28 mouse cellular contexts compared by ENCODE assay signal in the genomic region with DNA sequence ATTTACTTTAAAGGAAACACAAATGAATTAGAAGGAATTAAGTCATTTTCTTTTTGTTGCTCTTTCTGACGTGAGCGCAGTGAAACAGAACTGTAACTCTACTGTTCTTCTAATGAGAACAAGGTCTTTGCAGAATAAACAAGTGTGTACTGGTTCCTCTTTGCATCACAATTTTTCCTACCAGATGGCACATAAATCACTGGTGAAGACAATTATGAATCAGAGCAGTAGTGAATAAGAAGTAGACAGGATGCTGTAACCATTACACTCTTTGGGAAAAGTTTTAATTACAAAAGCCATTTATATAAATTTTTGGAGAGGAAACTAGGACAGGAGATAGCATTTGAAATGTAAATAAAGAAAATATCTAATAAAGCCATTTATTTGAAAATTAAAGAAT. TPM values are rescaled to one million over a fixed set of nuclear protein-coding genes. Genes with fewer than 3 reads are reported as not detected.
DNase-seq lines count a peak whose midpoint lies in the region; ATAC-seq and TF ChIP-seq lines count a peak whose summit lies in the region.
"Had no signal": no experiment of that assay in that cellular context is flagged by ENCODE, and none has a peak within 500 bp of the region (broad histone marks: within the 10 kb centered on the region; RNA-seq: fewer than 3 reads in every experiment).

No protein-coding gene starts in this region.

- H3K4me3 ChIP-seq in gastrocnemius, adult 2 months: no peak overlapping the region; the same call in 1 of the 2 replicates
- H3K4me3 ChIP-seq in myocyte: no peak overlapping the region
- H3K4me3 ChIP-seq: embryonic facial prominence, embryonic 12.5 days; embryonic facial prominence, embryonic 15.5 days; erythroblast, embryonic 14.5 days; forebrain, embryonic 12.5 days; forebrain, embryonic 15.5 days; heart, embryonic 13.5 days; hindbrain, embryonic 10.5 days; hindbrain, embryonic 13.5 days; intestine, embryonic 15.5 days had no signal

- intact Hi-C loops in gastrocnemius, adult 2 months (cut with DNase I): no loop called here
- intact Hi-C loops in heart, postnatal 14 days (cut with DNase I): no loop called here

- no peak for TF ChIP-seq POLR2A in myocyte (IDR thresholded peaks at IDR 0.05; ENCODE audit: insufficient read length, low read depth)

- no peaks in the 10 kb centered on the region for H3K27me3 ChIP-seq in myocyte (ENCODE audit: control insufficient read depth, insufficient read depth, insufficient read length)
- H3K27me3 ChIP-seq: embryonic facial prominence, embryonic 12.5 days; embryonic facial prominence, embryonic 15.5 days; forebrain, embryonic 12.5 days; forebrain, embryonic 15.5 days; heart, embryonic 13.5 days; hindbrain, embryonic 13.5 days; intestine, embryonic 15.5 days had no signal

- H3K36me3 ChIP-seq in myocyte (ENCODE audit: control insufficient read depth, insufficient read depth): peaks cover 8% of the 10 kb centered on the region
- H3K36me3 ChIP-seq: embryonic facial prominence, embryonic 15.5 days; forebrain, embryonic 12.5 days; forebrain, embryonic 15.5 days; intestine, embryonic 15.5 days had no signal

- DNase-seq in gastrocnemius, adult 2 months: no peak
- no peak for DNase-seq in gastrocnemius, adult 8-10 months (ENCODE audit: low spot score in 2 of 2)
- peak; percentile 80 for DNase-seq in 3T3-L1 (ENCODE audit: low read depth, low spot score)
- DNase-seq in Muller cell, postnatal 12 days (ENCODE audit: inconsistent ontology term): peak; percentile 47
- no peak for DNase-seq in right cerebral cortex, postnatal 14 days
- DNase-seq in heart, postnatal 14 days: no peak
- DNase-seq: adrenal gland, postnatal 10 days; adrenal gland, postnatal 36 days; cerebellum, adult 11 months; cerebellum, adult 2 months; cerebellum, adult 9-11 months; cerebellum, postnatal 25 days; gastrocnemius, postnatal 14 days; heart, adult 11 months; kidney, adult 11 months had no signal

- peaks cover 70% of the 10 kb centered on the region for H3K79me2 ChIP-seq in myocyte (ENCODE audit: control insufficient read depth, insufficient read depth)

- no peak for TF ChIP-seq CTCF in gastrocnemius, adult 2 months (IDR thresholded peaks at IDR 0.05)

- H3K4me2 ChIP-seq in myocyte (ENCODE audit: low read depth): peak overlapping the region; percentile 36
- H3K4me2 ChIP-seq: embryonic facial prominence, embryonic 12.5 days; embryonic facial prominence, embryonic 15.5 days; forebrain, embryonic 12.5 days; forebrain, embryonic 15.5 days; heart, embryonic 13.5 days; hindbrain, embryonic 13.5 days; intestine, embryonic 15.5 days had no signal

- no peak for ATAC-seq in activated CD4-positive, CD25-positive, alpha-beta regulatory T cell, adult 4 months
- ATAC-seq: CD4-positive, CD25-positive, alpha-beta regulatory T cell, adult 4 months; forebrain, embryonic 15.5 days; hindbrain, embryonic 16.5 days; intestine, embryonic 15.5 days had no signal

- H3K27ac ChIP-seq in gastrocnemius, adult 2 months: peak overlapping the region; percentile 36; the same call in 1 of the 2 replicates
- H3K27ac ChIP-seq: embryonic facial prominence, embryonic 12.5 days; embryonic facial prominence, embryonic 15.5 days; forebrain, embryonic 12.5 days; forebrain, embryonic 15.5 days; heart, embryonic 13.5 days; hindbrain, embryonic 10.5 days; hindbrain, embryonic 13.5 days; intestine, embryonic 15.5 days had no signal

- no peak overlapping the region for H3ac ChIP-seq in myocyte (ENCODE audit: control insufficient read depth, insufficient read length)

TF ChIP-seq in myocyte, 11 proteins besides CTCF, POLR2A, EP300 and RAD21:
- TF ChIP-seq USF1 (IDR thresholded peaks at IDR 0.05; ENCODE audit: low read depth): no peak
- TF ChIP-seq CEBPB (IDR thresholded peaks at IDR 0.05; ENCODE audit: insufficient read depth, poor library complexity, severe bottlenecking): peak; percentile 62; the same call in 1 of the 2 replicates

RNA-seq across cellular contexts. Expression of a gene that starts 51.7 kb away (rescaled TPM):
- total RNA-seq in gastrocnemius, adult 2 months (2021): 100 to 1,000 TPM; 585 to 709 TPM
- total RNA-seq in gastrocnemius, adult 8-10 months (2022): 100 to 1,000 TPM; 455 to 713 (median 513) TPM
- 63.4 TPM for polyA plus RNA-seq in myocyte (2012; fragmentation: generic; extraction: Trizol)
- polyA plus RNA-seq in activated CD4-positive, CD25-positive, alpha-beta regulatory T cell, adult 4 months (2017; shearing (Covaris generic)): 10 to 100 TPM; 21.1 to 26.6 TPM
- 100 to 1,000 TPM; 678 to 728 TPM for total RNA-seq in heart, postnatal 14 days (2021)

Comparison
In these comparisons a context has a peak if more than half of its experiments do, and no peak if none do; other contexts are left out.
1. DNase-seq: peak in 3T3-L1 (single experiment) and Muller cell, postnatal 12 days (single experiment); none in gastrocnemius, adult 2 months (single experiment), gastrocnemius, adult 8-10 months (0 of 2), right cerebral cortex, postnatal 14 days (single experiment) and heart, postnatal 14 days (0 of 2).